Mouse (Mus musculus): Measurements from ENCODE around the gene Trim65. TPM values are rescaled to one million over a fixed set of nuclear protein-coding genes. Genes with fewer than 3 reads are reported as not detected.

The Trim65 gene
- polyA plus RNA-seq, 1 experiment from 2014 or later: 3.6 TPM

- 88% methylated on average over 2 of the region's 2 CpGs for WGBS
- Histone ChIP-seq H3K36me3 (peaks cover 99% of the 10 kb centered on the region), H3K4me1 (peaks cover 22% of the 10 kb centered on the region), H3K9me3 (no peaks in the 10 kb centered on the region), H3K27ac (peak overlapping the region; percentile 73), H3K27me3 (ENCODE audit: insufficient read depth, poor library complexity, severe bottlenecking) (peaks cover 14% of the 10 kb centered on the region; the same call in 1 of the 2 replicates), H3K4me3 (no peak overlapping the region)
- DNase-seq (ENCODE audit: low spot score): no peak
Observed at GRCm38 (mm10) chr11:116150960-116151359, 20.0 kb upstream of the Trim65 start.

- Histone ChIP-seq H3K27me3 (ENCODE audit: insufficient read depth, poor library complexity, severe bottlenecking) (peaks cover 14% of the 10 kb centered on the region; the same call in 1 of the 2 replicates), H3K36me3 (peaks cover 99% of the 10 kb centered on the region), H3K9me3 (no peaks in the 10 kb centered on the region), H3K4me1 (peaks cover 22% of the 10 kb centered on the region), H3K4me3 (no peak overlapping the region), H3K27ac (no peak overlapping the region)
- WGBS: 72% methylated on average over 6 of the region's 6 CpGs
- DNase-seq (ENCODE audit: low spot score): no peak
Observed at GRCm38 (mm10) chr11:116149341-116149740, 18.4 kb upstream of the Trim65 start.

- H3K36me3 ChIP-seq: peaks cover 99% of the 10 kb centered on the region
- H3K4me3 ChIP-seq: 0 out of 2 replicates have a peak overlapping the region, but pooled peaks have one; percentile 12
- DNase-seq (ENCODE audit: low spot score): no peak
- H3K27ac ChIP-seq: peak overlapping the region; percentile 11; the same call in 1 of the 2 replicates
- H3K27me3 ChIP-seq (ENCODE audit: insufficient read depth, poor library complexity, severe bottlenecking): peaks cover 14% of the 10 kb centered on the region; the same call in 1 of the 2 replicates
- H3K9me3 ChIP-seq: no peaks in the 10 kb centered on the region
- WGBS: 41% methylated on average over 20 of the region's 20 CpGs
- peaks cover 22% of the 10 kb centered on the region for H3K4me1 ChIP-seq
Observed at GRCm38 (mm10) chr11:116148761-116149221, 17.9 kb upstream of the Trim65 start.

- peaks cover 14% of the 10 kb centered on the region; the same call in 1 of the 2 replicates for H3K27me3 ChIP-seq (ENCODE audit: insufficient read depth, poor library complexity, severe bottlenecking)
- WGBS: 78% methylated on average over 25 of the region's 25 CpGs
- peaks cover 93% of the 10 kb centered on the region for H3K36me3 ChIP-seq
- no peak for DNase-seq (ENCODE audit: low spot score)
- H3K9me3 ChIP-seq: no peaks in the 10 kb centered on the region
- no peak overlapping the region for H3K4me3 ChIP-seq
- no peak overlapping the region for H3K27ac ChIP-seq
- H3K4me1 ChIP-seq: peaks cover 34% of the 10 kb centered on the region
Observed at GRCm38 (mm10) chr11:116146294-116146985, 15.5 kb upstream of the Trim65 start.

GRCm38 (mm10) chr11:116145481-116146293 is 14.8 kb upstream of the Trim65 start:
- Histone ChIP-seq H3K36me3 (peaks cover 86% of the 10 kb centered on the region), H3K4me3 (no peak overlapping the region), H3K4me1 (peaks cover 34% of the 10 kb centered on the region), H3K27ac (no peak overlapping the region), H3K9me3 (no peaks in the 10 kb centered on the region), H3K27me3 (ENCODE audit: insufficient read depth, poor library complexity, severe bottlenecking) (peaks cover 14% of the 10 kb centered on the region; the same call in 1 of the 2 replicates)
- 71% methylated on average over 18 of the region's 18 CpGs for WGBS
- DNase-seq (ENCODE audit: low spot score): no peak

GRCm38 (mm10) chr11:116143468-116143867 is 12.5 kb upstream of the Trim65 start:
- peaks cover 64% of the 10 kb centered on the region for H3K36me3 ChIP-seq
- DNase-seq (ENCODE audit: low spot score): no peak
- H3K9me3 ChIP-seq: no peaks in the 10 kb centered on the region
- peaks cover 30% of the 10 kb centered on the region for H3K4me1 ChIP-seq
- H3K4me3 ChIP-seq: no peak overlapping the region
- no peak overlapping the region; the same call in 1 of the 2 replicates for H3K27ac ChIP-seq
- WGBS: 79% methylated on average over 3 of the region's 3 CpGs
- peaks cover 10% of the 10 kb centered on the region; the same call in 1 of the 2 replicates for H3K27me3 ChIP-seq (ENCODE audit: insufficient read depth, poor library complexity, severe bottlenecking)

- DNase-seq (ENCODE audit: low spot score): peak; percentile 93
- Histone ChIP-seq H3K27me3 (ENCODE audit: insufficient read depth, poor library complexity, severe bottlenecking) (peaks cover 3% of the 10 kb centered on the region; the same call in 1 of the 2 replicates), H3K27ac (peak overlapping the region; percentile 60), H3K4me3 (no peak overlapping the region), H3K9me3 (no peaks in the 10 kb centered on the region), H3K4me1 (peaks cover 23% of the 10 kb centered on the region), H3K36me3 (peaks cover 53% of the 10 kb centered on the region)
- WGBS: 61% methylated on average over 10 of the region's 10 CpGs
Observed at GRCm38 (mm10) chr11:116142211-116142991, 11.5 kb upstream of the Trim65 start.

- peaks cover 32% of the 10 kb centered on the region for H3K4me1 ChIP-seq
- H3K9me3 ChIP-seq: no peaks in the 10 kb centered on the region
- peaks cover 46% of the 10 kb centered on the region for H3K36me3 ChIP-seq
- H3K27me3 ChIP-seq (ENCODE audit: insufficient read depth, poor library complexity, severe bottlenecking): no peaks in the 10 kb centered on the region
- peak; percentile 99 for DNase-seq (ENCODE audit: low spot score)
- under 1% methylated on average over 60 of the region's 60 CpGs for WGBS
- peak within 1 kb of the TSS; percentile 95 for H3K27ac ChIP-seq
- peak within 1 kb of the TSS; percentile 98 for H3K4me3 ChIP-seq
Observed at GRCm38 (mm10) chr11:116138468-116139138, 7.7 kb upstream of the Trim65 start, which contains the start of gene Mrpl38. Mrpl38 (minus strand) TSS chr11:116138868.

GRCm38 (mm10) chr11:116138096-116138467 is 7.2 kb upstream of the Trim65 start:
- WGBS: 1% methylated on average over 20 of the region's 20 CpGs
- peaks cover 27% of the 10 kb centered on the region for H3K4me1 ChIP-seq
- peaks cover 45% of the 10 kb centered on the region for H3K36me3 ChIP-seq
- H3K27ac ChIP-seq: peak overlapping the region; percentile 95
- H3K9me3 ChIP-seq: no peaks in the 10 kb centered on the region
- H3K4me3 ChIP-seq: peak overlapping the region; percentile 98
- H3K27me3 ChIP-seq (ENCODE audit: insufficient read depth, poor library complexity, severe bottlenecking): no peaks in the 10 kb centered on the region
- DNase-seq (ENCODE audit: low spot score): no peak

- H3K4me3 ChIP-seq: no peak overlapping the region
- H3K27me3 ChIP-seq (ENCODE audit: insufficient read depth, poor library complexity, severe bottlenecking): no peaks in the 10 kb centered on the region
- peaks cover 47% of the 10 kb centered on the region for H3K4me1 ChIP-seq
- no peaks in the 10 kb centered on the region for H3K9me3 ChIP-seq
- H3K36me3 ChIP-seq: peaks cover 52% of the 10 kb centered on the region
- no peak overlapping the region for H3K27ac ChIP-seq
- no peak for DNase-seq (ENCODE audit: low spot score)
- 81% methylated on average over 10 of the region's 10 CpGs for WGBS
Observed at GRCm38 (mm10) chr11:116134171-116134570, 3.2 kb upstream of the Trim65 start.

- DNase-seq (ENCODE audit: low spot score): no peak
- peaks cover 46% of the 10 kb centered on the region for H3K4me1 ChIP-seq
- WGBS: 75% methylated on average over 5 of the region's 5 CpGs
- H3K27ac ChIP-seq: no peak overlapping the region
- H3K36me3 ChIP-seq: peaks cover 52% of the 10 kb centered on the region
- H3K9me3 ChIP-seq: no peaks in the 10 kb centered on the region
- H3K27me3 ChIP-seq (ENCODE audit: insufficient read depth, poor library complexity, severe bottlenecking): no peaks in the 10 kb centered on the region
- no peak overlapping the region for H3K4me3 ChIP-seq
Observed at GRCm38 (mm10) chr11:116133497-116133896, 2.6 kb upstream of the Trim65 start.
